Mouse (Mus musculus) kidney, embryonic 14.5 days (tissue): ENCODE data around the gene Lrrk2. TPM values are rescaled to one million over a fixed set of nuclear protein-coding genes. Genes with fewer than 3 reads are reported as not detected.

Experiments
- ATAC-seq: fragments of 200-750 bp; cut with Nextera tagmentation; 2 replicates; pipeline ENCODE4 v1.8.0; 2017; ENCODE audit warnings: moderate number of reproducible peaks, mild to moderate bottlenecking, moderate TSS enrichment, moderate library complexity; ENCODE audit not compliant: low FRiP score, low TSS enrichment
- H3K27ac ChIP-seq: fragments of 300-500 bp; sonication (generic); 2 replicates; pipeline ENCODE4 v1.5.1; 2014; ENCODE audit warnings: low read depth, mild to moderate bottlenecking, low read length, moderate library complexity, mixed read lengths
- H3K27me3 ChIP-seq: fragments of 300-500 bp; sonication (generic); 2 replicates; pipeline ENCODE4 v1.6.1; 2014; ENCODE audit warnings: mild to moderate bottlenecking, low read length; ENCODE audit not compliant: control insufficient read depth, insufficient read depth
- H3K36me3 ChIP-seq: fragments of 300-500 bp; sonication (generic); 2 replicates; pipeline ENCODE4 v1.6.1; 2014; ENCODE audit warnings: low read length, mixed read lengths; ENCODE audit not compliant: control insufficient read depth, insufficient read depth
- H3K4me1 ChIP-seq: fragments of 300-500 bp; sonication (generic); 2 replicates; pipeline ENCODE4 v1.6.1; 2014; ENCODE audit warnings: low read length, mixed read lengths; ENCODE audit not compliant: control insufficient read depth, insufficient read depth
- H3K4me2 ChIP-seq: fragments of 300-500 bp; sonication (generic); replicated peaks from 2 replicates; pipeline ENCODE4 v1.6.1; 2014; ENCODE audit warnings: low read depth, mild to moderate bottlenecking, low read length
- H3K4me3 ChIP-seq: fragments of 300-500 bp; sonication (generic); 2 replicates; pipeline ENCODE4 v1.5.1; 2014; ENCODE audit warnings: mild to moderate bottlenecking, low read length
- H3K9ac ChIP-seq: fragments of 300-500 bp; sonication (generic); 2 replicates; pipeline ENCODE4 v1.6.1; 2014; ENCODE audit warnings: low read depth, mild to moderate bottlenecking, low read length, moderate library complexity
- H3K9me3 ChIP-seq: fragments of 300-500 bp; sonication (generic); 2 replicates; pipeline ENCODE4 v1.6.1; 2016; ENCODE audit warnings: low read length; ENCODE audit not compliant: control insufficient read depth
- WGBS: fragments of 180-500 bp; shearing (Covaris S2); extraction: QIAGEN DNeasy Blood & Tissue Kit; methylation state at CpG from one replicate; pipeline ENCODE4 v1.1.7; 2014; 5-methylcytosine and 5-hydroxymethylcytosine counted together
- polyA plus RNA-seq: library from polyadenylated mRNA; unstranded; fragments of >200 nt; fragmentation: Nextera tagmentation; extraction: Ambion mirVana; gene quantifications from 2 replicates; pipeline ENCODE4 v1.2.1, GENCODE M21; 2014

Lrrk2 gene
- polyA plus RNA-seq: 5.1 and 7.0 TPM in 2 replicates

- no peaks in the 10 kb centered on the region for H3K9me3 ChIP-seq
- no peaks in the 10 kb centered on the region for H3K36me3 ChIP-seq
- peak within 1 kb of the TSS; percentile 57 for H3K4me3 ChIP-seq
- no peaks in the 10 kb centered on the region for H3K4me1 ChIP-seq
- no peaks in the 10 kb centered on the region for H3K27me3 ChIP-seq
- 2% methylated on average over 39 of the region's 40 CpGs for WGBS
- peak; percentile 98 for ATAC-seq
- H3K9ac ChIP-seq: peak within 1 kb of the TSS; percentile 59
- H3K27ac ChIP-seq: peak within 1 kb of the TSS; percentile 66; the same call in 1 of the 2 replicates
- peak within 1 kb of the TSS; percentile 70 for H3K4me2 ChIP-seq
Measured at GRCm38 (mm10) chr15:91672645-91673568, at the start of gene Lrrk2. Lrrk2 (plus strand) TSS chr15:91673175.

GRCm38 (mm10) chr15:91624475-91624874 is 48.5 kb upstream of the Lrrk2 start:
- no peaks in the 10 kb centered on the region for H3K9me3 ChIP-seq
- H3K9ac ChIP-seq: no peak overlapping the region
- WGBS: 85% methylated on average over 2 of the region's 2 CpGs
- ATAC-seq: no peak
- no peaks in the 10 kb centered on the region for H3K4me1 ChIP-seq
- H3K27me3 ChIP-seq: no peaks in the 10 kb centered on the region
- H3K4me3 ChIP-seq: no peak overlapping the region
- H3K27ac ChIP-seq: no peak overlapping the region
- H3K36me3 ChIP-seq: no peaks in the 10 kb centered on the region
- H3K4me2 ChIP-seq: no peak overlapping the region

- Histone ChIP-seq H3K4me2 (no peak overlapping the region), H3K9me3 (no peaks in the 10 kb centered on the region), H3K27me3 (no peaks in the 10 kb centered on the region), H3K4me3 (no peak overlapping the region), H3K4me1 (no peaks in the 10 kb centered on the region), H3K9ac (no peak overlapping the region), H3K36me3 (no peaks in the 10 kb centered on the region), H3K27ac (no peak overlapping the region)
- no peak for ATAC-seq
- 66% methylated on average over 3 of the region's 3 CpGs for WGBS
Measured at GRCm38 (mm10) chr15:91629137-91629536, 43.8 kb upstream of the Lrrk2 start.

DNA sequence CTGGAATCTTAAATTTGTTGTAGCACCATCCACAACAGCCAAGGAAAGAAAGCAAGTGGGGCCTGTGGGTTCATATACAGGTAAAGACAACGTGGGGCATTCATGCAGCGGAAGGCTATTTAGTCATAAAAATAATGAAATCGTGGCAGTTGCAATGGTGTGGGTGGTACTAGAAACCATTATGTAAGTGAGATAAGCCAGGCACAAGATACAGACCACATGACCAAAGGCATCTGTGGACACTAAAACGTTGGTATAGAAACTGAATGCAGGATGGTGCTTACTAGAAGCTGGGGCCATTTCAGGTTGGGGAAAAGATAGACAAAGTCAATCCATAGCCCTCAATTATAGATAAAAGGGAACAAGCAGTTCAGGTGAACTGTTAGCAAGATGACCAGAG is 40.5 kb upstream of the Lrrk2 start:
- Histone ChIP-seq H3K9ac (no peak overlapping the region), H3K36me3 (no peaks in the 10 kb centered on the region), H3K9me3 (no peaks in the 10 kb centered on the region), H3K4me2 (no peak overlapping the region), H3K4me3 (no peak overlapping the region), H3K27ac (no peak overlapping the region), H3K4me1 (no peaks in the 10 kb centered on the region), H3K27me3 (no peaks in the 10 kb centered on the region)
- ATAC-seq: no peak
- 83% methylated on average over 4 of the region's 4 CpGs for WGBS

GRCm38 (mm10) chr15:91633051-91633450 is 39.9 kb upstream of the Lrrk2 start:
- Histone ChIP-seq H3K9me3 (no peaks in the 10 kb centered on the region), H3K4me3 (no peak overlapping the region), H3K9ac (no peak overlapping the region), H3K36me3 (no peaks in the 10 kb centered on the region), H3K27ac (no peak overlapping the region), H3K27me3 (no peaks in the 10 kb centered on the region), H3K4me2 (no peak overlapping the region), H3K4me1 (no peaks in the 10 kb centered on the region)
- WGBS: 83% methylated on average over 9 of the region's 9 CpGs
- no peak for ATAC-seq

DNA sequence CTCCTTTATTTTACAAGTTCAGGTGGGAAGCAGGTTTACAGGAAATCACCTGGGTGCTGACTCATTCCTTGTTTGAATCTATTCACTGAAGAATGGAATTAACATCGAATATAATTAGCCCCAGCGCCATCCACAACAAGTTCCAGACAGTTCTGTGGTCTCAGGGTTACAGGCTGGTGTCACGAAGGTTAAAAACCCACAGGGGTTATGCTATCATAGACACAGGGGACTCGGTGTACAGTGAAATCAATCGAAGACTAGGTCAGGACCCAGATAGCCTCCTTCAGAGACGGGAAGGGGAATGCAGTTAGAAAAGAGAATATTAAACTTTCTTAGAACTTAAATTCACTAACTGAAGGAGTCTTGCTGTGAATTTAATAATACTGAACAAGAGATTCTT is 39.2 kb upstream of the Lrrk2 start:
- Histone ChIP-seq H3K9me3 (no peaks in the 10 kb centered on the region), H3K4me3 (no peak overlapping the region), H3K4me2 (no peak overlapping the region), H3K27ac (no peak overlapping the region), H3K9ac (no peak overlapping the region), H3K4me1 (no peaks in the 10 kb centered on the region), H3K36me3 (no peaks in the 10 kb centered on the region), H3K27me3 (no peaks in the 10 kb centered on the region)
- no peak for ATAC-seq
- WGBS: 60% methylated on average over 6 of the region's 6 CpGs

DNA sequence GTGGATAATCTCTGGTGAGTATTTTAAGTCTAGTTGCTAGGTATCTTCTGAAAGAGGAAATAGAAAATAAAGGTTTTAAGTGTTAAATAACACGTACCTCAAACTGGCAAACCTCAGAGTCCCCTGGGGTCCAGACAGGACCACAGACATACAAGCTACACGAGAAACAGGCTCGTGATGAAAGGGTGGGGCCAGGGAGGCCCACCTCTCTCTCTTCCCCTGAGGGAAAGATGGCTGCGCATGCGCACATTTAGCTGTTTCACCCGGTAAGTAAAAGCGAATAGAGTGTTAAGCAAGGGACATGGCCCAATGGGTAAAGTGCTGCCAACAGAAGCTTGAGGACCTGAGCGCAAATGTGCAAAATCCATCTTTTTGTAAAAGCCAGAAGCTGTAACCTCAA is 38.7 kb upstream of the Lrrk2 start:
- no peak for ATAC-seq
- H3K9me3 ChIP-seq: no peaks in the 10 kb centered on the region
- no peak overlapping the region for H3K4me3 ChIP-seq
- 70% methylated on average over 8 of the region's 8 CpGs for WGBS
- H3K27me3 ChIP-seq: no peaks in the 10 kb centered on the region
- no peaks in the 10 kb centered on the region for H3K36me3 ChIP-seq
- H3K9ac ChIP-seq: no peak overlapping the region
- no peaks in the 10 kb centered on the region for H3K4me1 ChIP-seq
- H3K27ac ChIP-seq: no peak overlapping the region
- H3K4me2 ChIP-seq: no peak overlapping the region

DNA sequence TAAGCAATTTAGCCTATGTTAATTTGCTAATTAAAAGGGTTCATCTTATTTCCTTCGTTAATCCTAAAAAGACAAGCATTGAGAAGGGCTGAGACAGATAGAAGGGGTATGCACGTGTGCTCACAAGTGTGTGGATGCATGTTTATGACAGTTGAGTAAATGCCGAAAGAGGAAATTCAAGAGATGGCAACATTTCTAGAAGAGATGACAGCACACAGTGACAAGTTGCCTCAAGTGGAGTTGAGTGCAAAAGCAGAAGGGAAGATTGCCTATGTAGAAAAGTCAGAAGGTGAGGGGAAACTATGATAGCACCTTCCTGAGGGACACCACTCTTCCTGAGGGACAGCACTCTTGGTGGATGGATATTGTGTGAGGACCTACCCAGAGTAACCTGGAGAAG is 31.3 kb upstream of the Lrrk2 start:
- no peak overlapping the region for H3K27ac ChIP-seq
- H3K9me3 ChIP-seq: no peaks in the 10 kb centered on the region
- no peaks in the 10 kb centered on the region for H3K27me3 ChIP-seq
- no peak overlapping the region for H3K4me3 ChIP-seq
- WGBS: 81% methylated on average over 3 of the region's 3 CpGs
- no peak overlapping the region for H3K4me2 ChIP-seq
- H3K36me3 ChIP-seq: no peaks in the 10 kb centered on the region
- no peak for ATAC-seq
- no peaks in the 10 kb centered on the region for H3K4me1 ChIP-seq
- no peak overlapping the region for H3K9ac ChIP-seq

GRCm38 (mm10) chr15:91642682-91643306 is 30.2 kb upstream of the Lrrk2 start:
- ATAC-seq: no peak
- no peaks in the 10 kb centered on the region for H3K36me3 ChIP-seq
- H3K4me2 ChIP-seq: no peak overlapping the region
- H3K4me1 ChIP-seq: no peaks in the 10 kb centered on the region
- no peak overlapping the region for H3K27ac ChIP-seq
- H3K4me3 ChIP-seq: no peak overlapping the region
- H3K27me3 ChIP-seq: no peaks in the 10 kb centered on the region
- WGBS: 60% methylated on average over 9 of the region's 9 CpGs
- H3K9ac ChIP-seq: no peak overlapping the region
- no peaks in the 10 kb centered on the region for H3K9me3 ChIP-seq
